Mouse (Mus musculus) urinary bladder, postnatal 36 days (tissue): Measurements from ENCODE around the gene Commd8.
A peak's percentile ranks its signal among the peaks of the same experiment; 100 is the strongest.

Experiments used
- DNase-seq, 2 experiments: peaks; one replicate each; pipeline ENCODE4 v3.0.0; 2022; ENCODE audit warnings: low spot score in 2 of 2, mixed read lengths in 1 of 2

Gene Commd8

DNA sequence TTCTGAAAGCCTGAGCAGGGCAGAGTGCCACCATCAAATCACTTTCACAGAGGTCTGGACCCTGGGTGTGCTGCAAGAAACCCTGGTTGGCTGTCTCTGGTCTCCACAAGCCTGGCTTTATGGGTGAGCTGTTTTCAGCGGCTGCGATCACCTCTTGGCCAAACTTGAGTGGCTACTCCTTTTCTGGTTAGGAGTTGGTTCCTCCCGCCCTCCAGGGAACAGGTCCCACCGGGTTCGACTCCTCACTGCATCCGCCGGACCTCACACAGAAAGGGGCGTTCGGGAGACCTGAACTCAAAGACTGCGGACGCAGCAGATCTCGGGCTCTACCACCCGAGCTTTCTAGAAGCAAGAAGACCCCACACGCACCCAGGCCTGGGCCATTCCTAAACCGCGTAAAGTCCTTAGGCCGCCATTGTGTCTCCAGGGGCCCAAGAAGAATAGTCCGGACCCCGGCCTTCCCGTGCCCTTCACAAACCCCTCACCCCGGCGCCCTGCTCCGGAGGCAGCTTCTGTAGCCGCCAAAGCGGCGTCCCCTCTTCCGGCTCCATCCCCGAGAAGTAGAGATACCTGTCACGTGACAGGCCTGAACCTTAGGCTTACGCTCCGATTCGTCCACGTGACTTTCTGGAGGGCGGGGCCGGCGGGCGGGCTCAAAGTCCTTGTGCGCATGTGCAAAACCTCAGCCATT is at the start of gene Commd8:
TSS of gene Commd8 (minus strand) at position 596 of the 691 bp plus-strand sequence.
- peak; percentile 94 to 96 for DNase-seq

DNA sequence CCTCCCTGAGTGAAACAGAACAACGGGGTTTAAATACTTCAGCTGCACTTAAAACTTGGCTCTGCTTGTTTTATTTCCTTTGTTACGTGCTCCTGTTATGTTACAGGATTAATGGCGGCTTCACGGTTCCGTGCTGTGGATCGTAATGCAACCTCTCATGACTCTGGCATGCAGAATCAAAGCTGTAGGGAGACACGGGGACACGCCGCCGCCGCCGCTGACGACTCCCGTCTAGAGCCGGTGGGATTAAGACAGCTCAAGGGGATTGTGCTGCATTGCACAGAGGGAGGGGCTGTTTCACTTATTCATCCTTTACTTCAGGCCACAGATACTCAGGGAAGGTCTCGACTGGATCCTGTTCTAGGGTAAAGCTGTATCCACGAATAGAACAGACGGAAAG is 43.8 kb upstream of the Commd8 start:
- DNase-seq = no peak

GRCm38 (mm10) chr5:72210812-72211139 is 42.8 kb upstream of the Commd8 start:
- DNase-seq = no peak

DNA sequence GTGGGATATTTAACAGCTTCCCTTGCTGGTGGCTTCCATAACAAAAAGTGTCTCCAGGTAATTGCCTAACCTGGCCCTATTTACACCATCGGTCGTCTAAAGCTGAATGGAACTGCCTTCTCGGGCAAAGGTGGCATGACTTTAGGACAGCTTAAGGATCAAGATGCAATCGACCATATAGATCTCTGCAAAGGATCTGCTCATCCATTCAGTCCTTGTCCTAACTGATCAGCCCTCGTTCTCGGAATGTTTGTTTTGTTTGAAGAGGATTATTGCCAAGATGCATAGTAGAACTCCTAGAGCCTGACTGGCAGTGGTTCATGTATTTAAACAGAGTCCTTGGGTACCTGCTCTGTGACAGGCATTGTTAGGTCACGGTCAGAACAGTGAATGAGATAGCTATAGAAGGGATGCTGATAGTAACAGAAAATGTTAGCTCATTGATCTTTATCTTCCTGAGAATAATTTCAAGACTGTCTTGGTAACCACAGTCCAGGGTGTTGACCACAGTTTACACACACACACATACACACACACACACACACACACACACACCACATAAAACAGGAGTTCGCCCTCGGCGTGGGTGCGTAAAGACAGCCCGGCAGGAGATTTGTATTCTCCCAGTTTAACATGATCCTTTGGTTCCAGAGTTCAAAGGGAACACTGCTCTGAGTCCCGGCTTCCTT is 42.3 kb upstream of the Commd8 start:
- DNase-seq = no peak

DNA sequence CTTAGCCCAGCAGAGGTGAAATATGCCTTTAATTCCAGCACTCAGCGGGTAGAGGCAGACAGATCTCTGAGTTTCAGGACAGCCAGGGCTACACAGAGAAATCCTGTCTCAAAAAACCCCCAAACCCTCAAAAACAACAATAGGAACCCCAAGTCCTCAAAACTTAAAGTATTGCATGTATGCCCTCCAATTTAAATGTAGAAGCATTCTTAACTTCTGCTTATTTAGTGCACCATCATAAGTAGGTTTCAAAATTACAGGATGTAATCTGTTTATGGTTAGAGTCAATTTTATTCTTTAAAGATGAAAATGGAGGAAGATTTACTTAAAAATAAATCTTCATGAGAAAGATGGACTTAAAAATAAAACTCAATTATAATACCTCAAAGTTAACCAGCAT is 40.5 kb upstream of the Commd8 start:
- no peak for DNase-seq

DNA sequence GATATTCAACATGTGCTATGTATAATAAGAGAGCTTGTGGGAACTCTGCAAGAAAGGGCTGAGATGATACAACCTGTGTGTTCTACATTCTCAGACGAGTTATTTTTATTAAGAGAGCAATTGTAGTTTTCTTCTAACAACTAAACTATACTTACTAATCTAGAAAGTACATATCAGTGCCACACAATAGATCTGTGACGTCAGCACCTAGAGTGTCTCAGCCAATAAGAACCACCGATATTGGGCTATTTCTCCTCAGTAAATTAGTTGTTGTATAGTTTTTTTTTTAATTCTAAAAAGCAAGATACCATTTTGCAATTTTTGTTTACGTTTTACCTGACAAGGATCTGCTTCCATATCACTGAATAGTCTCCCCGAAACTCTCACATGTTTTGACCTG is 37.3 kb upstream of the Commd8 start:
- DNase-seq = no peak

GRCm38 (mm10) chr5:72204507-72204906 is 36.5 kb upstream of the Commd8 start:
- DNase-seq = no peak

- DNase-seq = no peak
These were observed 35.7 kb upstream of the Commd8 start for GRCm38 (mm10) chr5:72203734-72204073.

GRCm38 (mm10) chr5:72203028-72203733 is 35.2 kb upstream of the Commd8 start:
- peak; percentile 89 to 93 for DNase-seq

DNA sequence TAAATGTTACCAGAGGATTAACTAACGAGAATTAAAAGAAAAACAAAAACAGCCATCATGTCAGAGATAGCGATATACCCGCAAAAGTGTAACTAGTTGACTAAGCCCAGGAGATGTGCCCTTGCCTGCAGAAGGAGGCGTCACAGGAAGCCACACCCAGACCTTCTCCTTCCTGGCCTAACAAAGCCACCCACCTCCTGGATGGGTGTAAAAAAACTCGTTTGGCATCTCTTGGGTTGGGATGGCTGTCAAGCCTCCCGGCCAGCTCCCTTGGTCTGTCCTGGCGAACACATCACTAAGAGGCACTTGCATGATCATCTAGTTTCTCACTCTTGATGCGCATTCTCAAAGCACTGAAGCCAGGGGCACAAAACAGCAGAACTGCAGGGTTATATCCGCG is 34.0 kb upstream of the Commd8 start:
- DNase-seq = peak; percentile 22 to 33

GRCm38 (mm10) chr5:72201600-72201999 is 33.6 kb upstream of the Commd8 start:
- DNase-seq = peak; percentile 13 to 35

GRCm38 (mm10) chr5:72195442-72195841 is 27.5 kb upstream of the Commd8 start:
- no peak for DNase-seq

DNA sequence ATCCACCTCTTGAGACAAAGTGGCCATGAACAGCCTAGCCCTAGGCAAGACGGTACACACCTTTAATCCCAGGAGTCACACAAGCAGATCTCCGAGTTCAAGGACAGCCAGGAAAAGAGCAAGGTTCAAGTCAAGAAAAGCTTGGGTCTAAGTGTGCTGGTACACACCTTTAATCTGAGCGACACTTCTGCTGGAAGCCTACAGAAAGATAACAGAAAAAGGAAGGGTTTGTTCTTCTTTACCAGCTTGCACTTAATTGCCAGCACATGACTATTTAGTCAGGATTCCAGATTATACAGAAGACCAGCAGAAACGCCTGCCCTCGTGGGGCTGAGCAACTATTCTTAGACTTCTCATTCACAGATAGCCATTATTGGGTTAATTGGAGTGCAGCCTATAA is 23.9 kb upstream of the Commd8 start:
- DNase-seq = no peak

- no peak for DNase-seq
These were observed 23.2 kb upstream of the Commd8 start for GRCm38 (mm10) chr5:72191154-72191553.

- DNase-seq = no peak
These were observed 16.6 kb upstream of the Commd8 start for GRCm38 (mm10) chr5:72184437-72185100.

DNA sequence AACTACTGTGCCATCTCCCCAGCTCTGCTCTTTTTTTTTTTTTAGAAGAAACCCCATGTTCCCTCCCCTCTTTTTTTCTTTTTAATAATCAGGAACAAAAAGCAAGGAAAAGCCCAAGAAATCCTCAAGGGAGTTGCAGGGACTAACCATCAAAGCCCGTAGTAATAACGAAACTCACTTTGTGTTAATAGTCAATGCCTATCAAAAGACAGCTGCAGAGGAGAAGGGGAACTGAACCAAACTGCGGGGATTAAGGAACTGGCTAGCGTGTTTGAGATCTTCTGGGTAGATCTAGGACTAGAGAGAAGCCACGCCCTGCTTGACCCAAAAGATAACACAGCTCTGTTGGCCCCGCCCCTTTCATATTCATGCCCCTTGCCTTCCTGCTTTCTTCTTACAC is 15.9 kb upstream of the Commd8 start:
- peak; percentile 15 to 23 for DNase-seq

- peak in 1 of 2 experiments; percentile 16 for DNase-seq
These were observed 14.8 kb upstream of the Commd8 start for GRCm38 (mm10) chr5:72182804-72183203.

- no peak for DNase-seq
These were observed 13.2 kb upstream of the Commd8 start for GRCm38 (mm10) chr5:72181194-72181593.

GRCm38 (mm10) chr5:72175530-72175929 is 7.5 kb upstream of the Commd8 start:
- DNase-seq = no peak

DNA sequence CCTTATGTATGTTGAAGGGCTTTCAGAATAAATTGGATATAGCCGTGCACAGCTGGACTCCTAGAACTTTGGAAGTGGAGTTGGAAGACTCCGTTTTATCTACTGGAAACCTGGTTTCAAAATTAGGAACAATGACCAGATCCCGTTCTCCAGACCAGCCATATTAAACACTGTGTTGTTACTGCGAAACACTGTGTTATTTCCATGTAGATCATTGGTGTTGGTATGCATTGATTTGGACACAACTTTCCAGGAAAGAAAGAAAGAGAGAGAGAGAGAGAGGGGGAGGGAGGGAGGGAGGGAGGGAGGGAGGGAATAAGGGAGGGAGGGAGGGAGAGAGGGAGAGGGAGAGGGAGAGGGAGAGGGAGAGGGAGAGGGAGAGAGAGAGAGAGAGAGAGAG is 7.1 kb upstream of the Commd8 start:
- no peak for DNase-seq

DNA sequence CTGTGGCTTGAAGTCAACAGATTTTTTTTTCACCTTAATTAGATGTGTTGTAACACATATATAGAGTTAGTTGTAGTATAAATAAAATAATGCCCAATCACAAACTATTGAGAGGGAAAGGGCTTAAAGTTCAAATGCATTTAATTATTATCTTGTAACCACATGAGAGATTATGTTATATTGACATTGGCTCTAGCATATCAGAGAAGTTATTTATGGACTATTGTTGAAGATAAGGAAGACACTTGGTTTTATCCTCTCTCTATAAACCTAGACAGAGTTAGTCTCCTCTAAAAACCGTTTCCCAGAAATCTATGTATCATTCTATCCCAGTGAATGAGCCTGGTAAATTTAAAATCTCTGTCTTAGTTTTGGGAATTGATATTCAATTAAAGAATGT is 5.5 kb upstream of the Commd8 start:
- no peak for DNase-seq

GRCm38 (mm10) chr5:72172675-72173074 is 4.7 kb upstream of the Commd8 start:
- peak; percentile 21 to 43 for DNase-seq

DNA sequence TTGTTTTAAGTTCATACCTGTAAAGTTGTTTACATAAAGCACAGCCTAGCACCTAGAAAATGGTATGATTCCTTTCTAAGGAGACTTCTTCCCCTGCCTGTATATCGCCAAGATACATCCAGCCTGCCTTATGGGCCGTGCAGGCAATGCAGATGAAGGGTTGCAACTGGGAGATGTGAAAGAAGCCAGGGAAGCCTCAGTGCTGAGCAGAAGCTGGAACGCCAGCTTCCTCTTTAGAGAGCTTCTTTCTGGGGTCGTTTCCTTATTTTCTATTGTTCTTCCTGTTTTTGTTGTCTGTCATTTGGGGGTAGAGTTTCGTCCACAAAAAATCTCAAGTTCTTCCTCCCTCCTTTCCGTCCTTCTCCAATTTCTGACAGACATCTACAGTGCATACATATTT is 2.1 kb upstream of the Commd8 start:
- no peak for DNase-seq
